Mouse (Mus musculus) cerebellum, adult 11-12 months (tissue): ENCODE results near the gene Lonrf2.

Experiments used
- DNase-seq: peaks from one replicate; pipeline ENCODE4 v3.0.0; 2022

Lonrf2 gene

DNA sequence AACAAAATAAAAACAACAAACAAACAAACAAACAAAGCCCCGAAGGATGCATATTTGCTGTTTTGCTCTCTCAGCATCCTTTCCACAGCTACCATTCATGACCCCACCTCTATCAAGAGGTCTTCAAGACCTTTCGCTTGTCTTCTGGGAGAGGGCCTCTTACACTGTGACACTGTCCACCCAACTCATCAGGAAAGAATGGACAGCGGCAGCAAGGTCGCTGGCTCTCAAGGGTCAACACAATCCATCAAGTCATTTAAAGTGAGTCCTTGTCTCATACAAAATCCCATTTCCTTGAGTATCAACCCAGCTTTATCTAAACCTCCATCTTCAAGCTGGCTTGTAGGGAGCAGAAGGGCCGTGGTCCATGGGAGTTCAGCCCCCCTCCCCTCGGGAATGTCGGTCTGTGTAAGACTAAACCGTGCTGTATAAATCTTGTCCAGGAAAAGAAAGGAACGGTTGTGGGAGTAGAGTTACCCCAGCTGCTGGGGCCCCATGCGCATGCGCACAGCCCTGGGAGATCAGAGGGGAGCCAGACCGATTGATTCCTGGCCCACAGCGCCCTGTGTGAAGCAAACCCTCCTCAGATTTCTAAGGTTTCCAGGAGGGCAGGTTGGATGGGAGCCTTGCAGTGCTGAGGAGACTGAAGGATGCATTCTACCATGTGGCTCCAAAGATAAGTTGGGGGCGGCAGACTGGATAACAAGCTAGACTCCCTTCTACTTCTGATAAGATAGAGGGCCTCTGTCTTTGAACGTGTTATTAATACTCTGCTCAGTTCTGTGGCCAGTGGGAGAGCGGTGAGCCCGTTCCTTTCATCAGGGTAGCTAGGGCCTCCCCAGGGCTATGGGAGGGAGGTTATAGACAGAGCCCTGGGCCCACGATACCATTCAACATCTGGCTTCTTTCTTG lies 69.6 kb downstream of the Lonrf2 start:
- no peak for DNase-seq

DNA sequence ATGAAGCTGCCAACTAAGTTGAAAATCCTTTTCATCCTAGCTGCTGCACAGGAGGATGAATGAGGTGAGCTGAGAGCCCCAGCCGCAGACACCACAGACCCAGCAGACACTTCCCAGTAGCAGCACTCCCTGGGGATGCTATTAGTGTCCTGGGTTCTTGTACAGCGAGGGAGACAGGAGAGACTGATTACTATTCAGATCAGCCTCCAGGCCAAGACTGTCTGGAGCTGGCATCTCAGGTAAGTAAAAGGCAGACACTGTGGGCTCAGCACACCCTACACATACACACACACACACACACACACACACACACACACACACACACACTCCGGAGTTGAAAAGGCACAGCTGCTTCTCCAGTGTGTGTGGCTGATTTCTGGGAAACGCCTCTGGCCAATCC lies 70.3 kb downstream of the Lonrf2 start:
- DNase-seq = no peak

DNA sequence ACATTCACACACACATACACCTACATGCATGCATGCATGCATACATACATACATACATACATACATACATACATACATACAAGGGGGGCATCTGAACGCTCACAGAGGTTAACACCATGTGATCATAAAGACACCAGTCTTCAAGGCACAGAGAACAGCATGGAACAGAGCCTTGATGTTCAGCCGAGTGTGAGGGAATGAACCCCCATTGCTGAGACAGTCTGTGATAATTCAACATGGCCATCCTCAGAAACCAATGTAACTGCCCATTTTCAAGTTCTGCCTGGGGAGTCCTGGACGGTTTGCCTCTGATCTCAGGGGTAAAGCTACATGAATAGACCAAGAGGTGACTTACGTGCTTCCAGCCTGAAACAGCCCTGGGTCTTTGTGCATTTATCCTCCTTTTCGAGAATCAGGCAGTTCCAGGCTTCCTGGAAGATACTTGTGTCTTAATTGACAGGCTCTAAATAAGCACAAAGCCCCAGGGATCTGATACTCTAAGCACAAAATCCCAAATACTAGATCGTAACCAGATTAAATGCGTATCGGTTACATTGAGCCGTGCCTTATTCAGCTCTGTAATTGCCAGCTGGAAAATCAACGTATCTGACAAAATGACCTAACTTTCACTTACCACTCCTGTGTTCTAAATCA lies 72.4 kb downstream of the Lonrf2 start:
- DNase-seq = no peak

DNA sequence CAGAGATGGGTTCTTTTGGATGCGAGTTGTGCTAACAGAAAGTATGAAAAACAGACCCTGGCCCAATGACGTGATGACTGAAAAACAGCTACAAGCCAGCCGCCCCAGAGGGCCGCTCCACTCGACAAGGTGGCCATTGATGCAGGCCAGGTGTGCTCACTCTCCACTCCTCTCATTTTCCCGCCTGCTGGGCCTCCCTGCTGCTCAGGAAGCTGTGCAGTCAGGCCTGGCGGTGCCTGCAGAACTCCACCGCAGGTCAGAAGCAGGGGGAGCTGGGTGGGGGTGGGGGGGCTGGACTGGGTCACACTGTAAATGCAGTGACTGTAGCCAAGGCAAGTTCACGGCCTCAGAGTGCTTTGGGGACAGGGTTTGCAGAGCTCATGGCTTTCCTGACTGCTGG lies 76.1 kb downstream of the Lonrf2 start:
- no peak for DNase-seq

DNA sequence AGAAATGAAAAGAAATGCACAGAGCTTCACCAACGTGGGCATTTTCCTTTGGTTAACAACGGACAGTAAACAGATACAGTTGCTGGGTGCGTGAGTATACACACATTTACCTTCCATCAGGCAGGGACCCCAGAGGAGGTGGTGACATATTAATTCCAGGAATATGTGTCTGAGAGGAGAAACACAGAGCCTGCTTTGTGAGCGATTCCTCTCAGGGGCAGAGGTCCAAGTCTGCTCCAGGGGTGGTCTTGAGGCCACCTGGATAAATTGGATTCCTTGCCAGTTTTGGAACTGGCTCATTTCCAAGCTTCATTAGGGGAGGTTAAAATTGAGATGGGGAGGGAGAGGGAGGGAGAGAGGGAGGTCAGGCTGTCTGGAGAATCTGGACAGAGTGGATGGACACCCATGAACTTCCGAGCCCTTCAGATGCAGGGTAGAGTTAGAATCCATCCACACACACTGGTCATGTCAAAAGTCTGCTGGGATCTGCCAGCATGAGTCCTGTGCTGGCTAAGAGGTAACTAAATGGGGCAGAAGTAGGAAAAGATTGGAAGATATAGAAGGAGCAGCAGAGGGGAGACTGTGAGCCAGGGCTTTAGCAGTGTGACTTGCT lies 78.6 kb downstream of the Lonrf2 start:
- peak; percentile 48 for DNase-seq

DNA sequence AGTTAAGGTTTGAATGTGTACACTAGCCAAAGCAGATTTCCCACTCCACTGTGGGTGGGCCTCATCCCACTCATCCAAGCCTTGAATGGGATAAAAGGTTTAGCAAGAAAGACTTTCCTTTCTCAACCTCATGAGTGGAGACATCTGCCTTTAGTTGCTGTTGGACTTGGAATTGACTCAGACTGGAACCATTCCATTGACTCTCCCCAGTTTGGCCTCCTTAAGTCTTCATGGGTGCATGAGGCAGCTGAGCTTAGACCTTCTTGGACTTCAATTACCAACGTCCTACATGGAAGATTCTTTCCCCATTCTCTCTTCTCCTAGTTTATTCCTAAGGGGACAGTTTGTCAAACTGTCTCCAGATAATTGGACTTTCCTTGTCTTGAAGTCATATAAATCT lies 92.6 kb downstream of the Lonrf2 start:
- no peak for DNase-seq
